Mouse (Mus musculus) hindbrain, embryonic 13.5 days (tissue): Measurements from ENCODE around the gene Trip6. TPM values are rescaled to one million over a fixed set of nuclear protein-coding genes. Genes with fewer than 3 reads are reported as not detected.
A peak's percentile ranks its signal among the peaks of the same experiment; 100 is the strongest.

Source experiments
- ATAC-seq: fragments of 200-750 bp; cut with Nextera tagmentation; 2 replicates; pipeline ENCODE4 v1.8.0; 2017; ENCODE audit warnings: moderate TSS enrichment; ENCODE audit not compliant: low FRiP score
- H3K27ac ChIP-seq: fragments of 300-500 bp; sonication (generic); 2 replicates; pipeline ENCODE4 v1.5.1; 2015; ENCODE audit warnings: inconsistent platforms, mild to moderate bottlenecking, moderate library complexity
- H3K27me3 ChIP-seq: fragments of 300-500 bp; sonication (generic); 2 replicates; pipeline ENCODE4 v1.6.1; 2015; ENCODE audit warnings: mild to moderate bottlenecking, inconsistent platforms
- H3K36me3 ChIP-seq: fragments of 300-500 bp; sonication (generic); 2 replicates; pipeline ENCODE4 v1.6.1; 2015; ENCODE audit warnings: mild to moderate bottlenecking, inconsistent platforms
- H3K4me1 ChIP-seq: fragments of 300-500 bp; sonication (generic); replicated peaks from 2 replicates; pipeline ENCODE4 v1.6.1; 2015; ENCODE audit warnings: inconsistent platforms
- H3K4me2 ChIP-seq: fragments of 300-500 bp; sonication (generic); 2 replicates; pipeline ENCODE4 v1.6.1; 2015; ENCODE audit warnings: inconsistent platforms, mild to moderate bottlenecking, moderate library complexity
- H3K4me3 ChIP-seq: fragments of 300-500 bp; sonication (generic); 2 replicates; pipeline ENCODE4 v1.5.1; 2015; ENCODE audit warnings: mild to moderate bottlenecking, inconsistent platforms
- H3K9ac ChIP-seq: fragments of 300-500 bp; sonication (generic); 2 replicates; pipeline ENCODE4 v1.6.1; 2015; ENCODE audit warnings: mild to moderate bottlenecking, inconsistent platforms
- H3K9me3 ChIP-seq: fragments of 300-500 bp; sonication (generic); 2 replicates; pipeline ENCODE4 v1.6.1; 2016; ENCODE audit warnings: inconsistent platforms
- WGBS: fragments of 180-500 bp; shearing (Covaris S2); methylation state at CpG from one replicate; pipeline ENCODE4 v1.1.7; 2015; 5-methylcytosine and 5-hydroxymethylcytosine counted together
- polyA plus RNA-seq: library from polyadenylated mRNA; unstranded; fragments of >200 nt; fragmentation: Nextera tagmentation; extraction: Ambion mirVana; gene quantifications from 2 replicates; pipeline ENCODE4 v1.2.1, GENCODE M21; 2015

Trip6 gene
- polyA plus RNA-seq, 1 experiment from 2014 or later: 19.2 TPM

DNA sequence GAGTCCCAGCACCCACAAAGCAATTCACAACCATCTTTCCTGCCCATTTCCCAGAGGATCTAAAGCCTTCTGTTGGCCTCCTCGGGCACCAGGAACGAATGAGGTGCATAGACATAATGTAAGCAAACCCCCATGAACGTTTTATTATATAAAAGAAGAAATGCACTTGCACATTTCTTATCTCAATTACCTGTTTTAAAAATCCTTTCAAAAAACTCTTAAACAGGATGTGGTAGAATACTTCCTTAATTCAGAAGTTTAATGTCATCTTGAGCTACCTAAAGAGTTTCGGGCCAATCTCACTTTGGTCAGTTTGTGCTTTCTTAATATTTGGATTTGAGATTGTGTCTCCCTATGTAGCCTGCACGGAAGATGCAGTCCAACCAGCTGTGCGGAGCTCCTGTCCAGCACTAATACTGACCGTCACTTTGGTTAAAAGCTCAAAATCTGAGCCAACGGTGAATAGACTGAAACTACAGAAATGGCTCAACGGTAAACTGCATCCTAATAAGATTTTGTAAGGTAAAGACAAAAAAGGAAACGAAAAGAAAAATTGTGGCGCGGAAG is 7.7 kb downstream of the Trip6 start:
- H3K27ac ChIP-seq: peak overlapping the region; percentile 98
- no peaks in the 10 kb centered on the region for H3K9me3 ChIP-seq
- peaks cover 56% of the 10 kb centered on the region for H3K36me3 ChIP-seq
- no peak for ATAC-seq
- peak overlapping the region; percentile 99 for H3K9ac ChIP-seq
- H3K4me2 ChIP-seq: peak overlapping the region; percentile 70
- H3K4me1 ChIP-seq: peaks cover 42% of the 10 kb centered on the region
- H3K4me3 ChIP-seq: peak overlapping the region; percentile 93
- H3K27me3 ChIP-seq: no peaks in the 10 kb centered on the region
- 13% methylated on average over 12 of the region's 12 CpGs for WGBS

DNA sequence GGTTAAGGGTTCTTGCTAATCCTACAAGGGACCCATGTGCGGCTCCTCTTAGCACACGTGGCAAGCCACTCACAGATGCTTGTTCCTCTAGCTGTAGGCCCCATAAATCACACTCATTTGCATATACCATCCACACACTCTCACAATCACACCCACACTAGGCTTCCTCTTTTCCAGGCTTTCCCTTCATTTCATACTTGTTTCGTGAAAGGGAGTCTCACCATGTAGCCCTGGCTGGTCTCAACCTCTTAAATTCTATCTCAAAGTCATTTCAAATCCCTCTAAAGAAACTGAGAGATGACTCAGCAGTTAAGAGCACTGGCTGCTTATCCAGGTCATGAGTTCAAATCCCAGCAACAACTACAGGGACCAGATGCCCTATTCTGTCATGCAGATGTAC is 8.4 kb downstream of the Trip6 start:
- H3K36me3 ChIP-seq: peaks cover 62% of the 10 kb centered on the region

DNA sequence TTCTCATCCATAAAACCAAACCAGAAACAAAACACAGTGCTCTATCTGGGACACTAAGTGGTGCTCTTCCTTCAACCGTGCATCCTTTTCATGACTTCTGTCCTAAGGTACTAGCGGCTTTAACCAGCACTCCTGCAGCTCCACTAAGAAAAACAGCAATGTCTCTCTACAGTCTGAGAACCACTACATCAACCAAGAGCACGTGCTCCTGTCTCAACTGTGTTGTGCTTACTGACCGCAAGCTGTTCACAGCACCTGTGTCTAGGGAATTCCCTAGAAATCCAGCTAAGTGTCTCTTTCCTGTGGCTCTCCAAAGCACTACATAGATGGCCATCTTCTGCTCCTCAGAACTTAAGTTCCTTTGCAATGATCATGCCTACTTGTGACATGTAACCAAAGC is 9.4 kb downstream of the Trip6 start:
- peak overlapping the region; percentile 93 for H3K4me3 ChIP-seq
- no peak overlapping the region for H3K27ac ChIP-seq
- ATAC-seq: no peak
- no peaks in the 10 kb centered on the region for H3K9me3 ChIP-seq
- peaks cover 42% of the 10 kb centered on the region for H3K4me1 ChIP-seq
- H3K36me3 ChIP-seq: peaks cover 62% of the 10 kb centered on the region
- peak overlapping the region; percentile 70 for H3K4me2 ChIP-seq
- H3K27me3 ChIP-seq: no peaks in the 10 kb centered on the region
- 46% methylated on average over 4 of the region's 4 CpGs for WGBS
- peak overlapping the region; percentile 99 for H3K9ac ChIP-seq

More for the DNA sequence above, 8.4 kb downstream of the Trip6 start:
- peak overlapping the region; percentile 93 for H3K4me3 ChIP-seq
- peak overlapping the region; percentile 70 for H3K4me2 ChIP-seq
- no peaks in the 10 kb centered on the region for H3K9me3 ChIP-seq
- H3K4me1 ChIP-seq: peaks cover 42% of the 10 kb centered on the region
- H3K9ac ChIP-seq: peak overlapping the region; percentile 99
- WGBS: 64% methylated on average over 3 of the region's 3 CpGs
- no peak overlapping the region for H3K27ac ChIP-seq
- no peak for ATAC-seq
- H3K27me3 ChIP-seq: no peaks in the 10 kb centered on the region

DNA sequence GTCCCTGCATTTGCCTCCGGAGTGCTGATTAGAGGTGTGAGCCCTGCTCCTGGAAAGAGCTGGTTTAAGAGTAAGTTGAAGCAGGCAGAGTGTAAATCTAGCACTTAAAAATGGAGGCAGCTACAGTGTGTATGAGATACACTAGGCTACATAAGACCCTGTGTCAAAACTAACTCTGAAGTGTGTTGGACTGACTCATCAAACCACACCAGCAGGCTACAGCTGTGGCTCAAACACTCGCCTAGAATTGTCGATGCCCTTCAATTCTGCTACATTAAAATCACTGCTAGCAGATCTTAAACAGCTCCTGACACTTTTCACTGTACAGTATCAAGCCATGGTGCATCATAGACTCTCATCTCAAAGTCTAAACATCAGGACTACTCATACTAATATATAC is 10.0 kb downstream of the Trip6 start:
- no peak for ATAC-seq
- 87% methylated on average over 3 of the region's 3 CpGs for WGBS
- Histone ChIP-seq H3K4me2 (peak overlapping the region; percentile 70), H3K27ac (no peak overlapping the region), H3K9me3 (no peaks in the 10 kb centered on the region), H3K9ac (peak overlapping the region; percentile 99; the same call in 1 of the 2 replicates), H3K27me3 (no peaks in the 10 kb centered on the region), H3K4me1 (peaks cover 42% of the 10 kb centered on the region), H3K36me3 (peaks cover 62% of the 10 kb centered on the region), H3K4me3 (no peak overlapping the region)

DNA sequence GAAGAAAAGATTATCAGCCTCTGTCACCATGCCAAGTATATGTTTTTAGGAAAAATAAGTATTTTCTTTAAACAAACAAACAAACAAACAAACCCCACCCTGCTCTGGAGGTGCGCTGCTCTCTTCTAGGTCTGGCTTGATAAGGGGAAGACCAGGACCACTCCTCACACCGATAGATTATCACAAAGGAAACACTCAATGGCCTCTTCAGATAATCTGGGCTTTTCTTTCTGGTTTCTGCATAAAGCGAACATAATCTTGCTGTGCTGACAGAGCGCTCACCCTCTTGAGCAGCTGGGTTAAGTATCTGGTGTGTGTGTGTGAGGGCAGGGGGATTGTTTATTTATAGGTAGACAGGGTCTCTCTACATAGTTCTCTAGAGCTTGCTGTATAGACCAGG is 10.6 kb downstream of the Trip6 start:
- no peak for ATAC-seq
- no peak overlapping the region for H3K27ac ChIP-seq
- H3K9me3 ChIP-seq: no peaks in the 10 kb centered on the region
- 94% methylated on average over 4 of the region's 4 CpGs for WGBS
- peaks cover 42% of the 10 kb centered on the region for H3K4me1 ChIP-seq
- H3K4me2 ChIP-seq: no peak overlapping the region
- no peaks in the 10 kb centered on the region for H3K27me3 ChIP-seq
- H3K9ac ChIP-seq: no peak overlapping the region
- H3K36me3 ChIP-seq: peaks cover 62% of the 10 kb centered on the region
- H3K4me3 ChIP-seq: no peak overlapping the region

DNA sequence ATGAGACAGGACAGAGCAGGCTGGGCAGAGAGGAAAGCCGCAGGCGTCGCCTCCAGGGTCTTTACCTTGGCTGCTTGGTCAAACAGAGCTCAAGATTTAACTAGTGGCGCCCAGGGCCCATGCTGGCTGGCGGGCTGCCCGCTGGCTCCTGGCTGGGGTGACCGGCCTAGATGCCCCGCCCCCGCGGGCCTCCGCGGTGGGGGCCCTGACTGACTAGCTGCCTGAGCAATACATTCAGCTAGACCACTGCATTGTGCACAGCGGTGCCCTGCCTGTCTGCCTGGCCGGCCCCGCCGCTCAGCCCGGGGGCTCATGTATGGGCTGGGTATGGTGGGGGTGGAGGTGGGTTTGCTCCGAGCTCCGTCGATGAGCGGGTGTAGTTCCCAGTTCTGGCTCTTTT is 13.0 kb downstream of the Trip6 start:
- Histone ChIP-seq H3K27me3 (no peaks in the 10 kb centered on the region), H3K4me3 (no peak overlapping the region), H3K27ac (no peak overlapping the region), H3K4me2 (no peak overlapping the region), H3K36me3 (peaks cover 84% of the 10 kb centered on the region), H3K9me3 (no peaks in the 10 kb centered on the region), H3K4me1 (peaks cover 29% of the 10 kb centered on the region), H3K9ac (peak overlapping the region; percentile 46; the same call in 1 of the 2 replicates)
- WGBS: 70% methylated on average over 21 of the region's 21 CpGs
- ATAC-seq: 0 out of 2 replicates have a peak, but pooled peaks have one; percentile 22

DNA sequence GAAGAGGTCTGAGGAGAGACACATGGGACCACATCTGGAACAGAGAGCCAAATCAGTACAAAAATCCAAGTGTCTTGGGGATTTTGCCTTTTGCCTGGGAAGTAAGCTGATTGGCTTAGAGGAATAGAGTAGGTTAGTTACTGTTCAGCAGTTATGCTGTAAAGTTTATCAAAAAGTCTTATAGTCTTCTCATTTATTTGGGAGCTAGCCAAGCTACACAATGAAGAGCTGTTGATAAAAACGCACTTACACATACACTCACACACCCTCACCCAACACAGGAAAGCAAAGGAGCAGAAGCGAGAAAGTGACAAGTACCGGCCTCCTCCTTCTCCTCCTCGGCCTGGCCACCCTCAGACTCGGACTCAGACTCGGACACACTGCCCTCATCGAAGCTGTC is 15.0 kb downstream of the Trip6 start:
- ATAC-seq: no peak
- H3K4me3 ChIP-seq: no peak overlapping the region
- no peaks in the 10 kb centered on the region for H3K27me3 ChIP-seq
- no peak overlapping the region for H3K9ac ChIP-seq
- no peak overlapping the region for H3K4me2 ChIP-seq
- WGBS: 92% methylated on average over 7 of the region's 7 CpGs
- no peaks in the 10 kb centered on the region for H3K9me3 ChIP-seq
- no peak overlapping the region for H3K27ac ChIP-seq
- peaks cover 90% of the 10 kb centered on the region for H3K36me3 ChIP-seq
- H3K4me1 ChIP-seq: peaks cover 20% of the 10 kb centered on the region

DNA sequence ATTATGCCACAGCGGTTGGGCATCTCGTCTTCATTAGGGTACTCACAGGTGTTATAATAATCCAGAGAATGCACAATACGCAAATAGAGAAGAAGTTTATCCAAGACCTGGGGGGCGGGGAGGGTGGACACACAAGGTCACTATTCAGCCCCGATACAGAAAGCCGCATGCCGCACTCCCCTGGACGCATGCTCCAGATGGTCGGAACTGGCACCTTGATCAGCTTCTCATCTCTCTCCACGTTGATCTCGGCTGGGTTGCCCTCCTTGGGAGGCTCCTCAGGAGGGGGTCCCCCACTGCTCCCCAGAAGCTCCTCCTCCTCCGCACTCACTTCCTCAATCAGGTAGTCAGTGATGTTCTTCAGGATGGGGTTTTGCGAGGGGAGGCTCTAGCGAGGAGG is 17.1 kb downstream of the Trip6 start:
- no peak overlapping the region for H3K9ac ChIP-seq
- H3K4me1 ChIP-seq: peaks cover 27% of the 10 kb centered on the region
- peaks cover 4% of the 10 kb centered on the region for H3K27me3 ChIP-seq
- H3K27ac ChIP-seq: no peak overlapping the region
- ATAC-seq: no peak
- H3K4me3 ChIP-seq: no peak overlapping the region
- 93% methylated on average over 14 of the region's 14 CpGs for WGBS
- H3K4me2 ChIP-seq: no peak overlapping the region
- no peaks in the 10 kb centered on the region for H3K9me3 ChIP-seq
- H3K36me3 ChIP-seq: peaks cover 72% of the 10 kb centered on the region

DNA sequence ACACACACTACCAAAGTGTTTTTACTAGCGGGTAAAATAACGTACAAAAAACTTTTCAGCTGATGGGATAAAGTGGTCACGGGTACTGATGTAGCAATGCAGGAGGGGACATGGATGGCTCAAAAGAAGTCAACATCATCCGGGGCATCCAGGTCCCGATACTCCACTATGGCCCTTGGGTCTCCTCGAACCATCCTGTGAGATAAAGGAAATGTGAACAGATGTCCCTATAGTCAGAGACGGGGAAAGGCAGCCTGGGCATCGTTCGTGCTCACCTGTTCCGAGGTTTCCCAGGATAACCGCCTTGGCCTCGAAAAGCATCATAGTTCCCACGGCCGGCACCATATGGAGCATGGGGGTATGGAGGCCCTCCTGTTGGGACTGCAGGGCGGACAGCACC is 18.5 kb downstream of the Trip6 start:
- peaks cover 30% of the 10 kb centered on the region for H3K4me1 ChIP-seq
- peaks cover 18% of the 10 kb centered on the region for H3K27me3 ChIP-seq
- H3K36me3 ChIP-seq: peaks cover 58% of the 10 kb centered on the region
- H3K9me3 ChIP-seq: no peaks in the 10 kb centered on the region
- no peak overlapping the region for H3K4me3 ChIP-seq
- ATAC-seq: no peak
- H3K27ac ChIP-seq: no peak overlapping the region
- no peak overlapping the region for H3K9ac ChIP-seq
- no peak overlapping the region for H3K4me2 ChIP-seq
- WGBS: 90% methylated on average over 15 of the region's 15 CpGs

DNA sequence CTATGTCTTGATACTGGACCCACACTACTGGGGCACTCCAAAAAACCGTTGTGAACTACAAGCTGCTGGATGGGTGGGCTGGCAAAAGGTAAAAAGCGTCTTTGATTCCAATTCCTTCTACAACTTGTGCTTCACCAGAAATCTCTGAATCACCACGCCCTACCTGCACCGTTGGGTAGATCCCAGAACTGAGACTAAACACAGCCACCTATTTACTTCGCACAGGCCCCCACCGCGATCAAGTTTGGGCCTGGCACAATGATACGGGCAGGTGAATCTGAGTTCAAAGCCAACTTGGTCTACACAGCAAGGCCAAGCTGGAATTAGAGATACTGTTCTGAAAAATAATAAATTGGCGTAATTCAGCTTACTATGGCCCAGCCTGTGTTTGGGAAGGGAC is 18.9 kb downstream of the Trip6 start:
- no peak for ATAC-seq
- H3K4me2 ChIP-seq: peak overlapping the region; percentile 97
- peak overlapping the region; percentile 92 for H3K27ac ChIP-seq
- peak overlapping the region; percentile 90 for H3K9ac ChIP-seq
- no peaks in the 10 kb centered on the region for H3K9me3 ChIP-seq
- WGBS: 82% methylated on average over 9 of the region's 9 CpGs
- peaks cover 22% of the 10 kb centered on the region for H3K27me3 ChIP-seq
- H3K4me1 ChIP-seq: peaks cover 33% of the 10 kb centered on the region
- H3K36me3 ChIP-seq: peaks cover 54% of the 10 kb centered on the region
- H3K4me3 ChIP-seq: peak overlapping the region; percentile 54

DNA sequence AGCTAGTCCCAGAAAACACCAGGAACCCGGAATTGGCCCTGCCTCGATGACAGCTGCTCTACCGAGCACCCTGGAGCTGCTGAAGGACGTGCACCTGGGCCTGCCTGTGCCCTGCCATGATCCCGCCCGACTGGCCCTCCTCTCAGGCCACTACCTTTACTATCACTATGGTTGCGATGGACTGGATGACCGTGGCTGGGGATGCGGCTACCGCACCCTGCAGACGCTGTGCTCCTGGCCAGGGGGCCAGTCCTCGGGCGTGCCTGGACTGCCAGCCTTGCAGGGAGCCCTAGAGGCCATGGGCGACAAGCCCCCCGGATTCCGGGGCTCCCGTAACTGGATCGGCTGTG is 19.5 kb downstream of the Trip6 start:
- H3K4me1 ChIP-seq: peaks cover 37% of the 10 kb centered on the region
- peak overlapping the region; percentile 92 for H3K27ac ChIP-seq
- peak; percentile 59; the same call in 1 of the 2 replicates for ATAC-seq
- no peaks in the 10 kb centered on the region for H3K9me3 ChIP-seq
- H3K27me3 ChIP-seq: peaks cover 28% of the 10 kb centered on the region
- WGBS: 10% methylated on average over 18 of the region's 18 CpGs
- peak overlapping the region; percentile 97 for H3K4me2 ChIP-seq
- peak overlapping the region; percentile 90 for H3K9ac ChIP-seq
- H3K4me3 ChIP-seq: peak overlapping the region; percentile 54
- H3K36me3 ChIP-seq: peaks cover 48% of the 10 kb centered on the region

DNA sequence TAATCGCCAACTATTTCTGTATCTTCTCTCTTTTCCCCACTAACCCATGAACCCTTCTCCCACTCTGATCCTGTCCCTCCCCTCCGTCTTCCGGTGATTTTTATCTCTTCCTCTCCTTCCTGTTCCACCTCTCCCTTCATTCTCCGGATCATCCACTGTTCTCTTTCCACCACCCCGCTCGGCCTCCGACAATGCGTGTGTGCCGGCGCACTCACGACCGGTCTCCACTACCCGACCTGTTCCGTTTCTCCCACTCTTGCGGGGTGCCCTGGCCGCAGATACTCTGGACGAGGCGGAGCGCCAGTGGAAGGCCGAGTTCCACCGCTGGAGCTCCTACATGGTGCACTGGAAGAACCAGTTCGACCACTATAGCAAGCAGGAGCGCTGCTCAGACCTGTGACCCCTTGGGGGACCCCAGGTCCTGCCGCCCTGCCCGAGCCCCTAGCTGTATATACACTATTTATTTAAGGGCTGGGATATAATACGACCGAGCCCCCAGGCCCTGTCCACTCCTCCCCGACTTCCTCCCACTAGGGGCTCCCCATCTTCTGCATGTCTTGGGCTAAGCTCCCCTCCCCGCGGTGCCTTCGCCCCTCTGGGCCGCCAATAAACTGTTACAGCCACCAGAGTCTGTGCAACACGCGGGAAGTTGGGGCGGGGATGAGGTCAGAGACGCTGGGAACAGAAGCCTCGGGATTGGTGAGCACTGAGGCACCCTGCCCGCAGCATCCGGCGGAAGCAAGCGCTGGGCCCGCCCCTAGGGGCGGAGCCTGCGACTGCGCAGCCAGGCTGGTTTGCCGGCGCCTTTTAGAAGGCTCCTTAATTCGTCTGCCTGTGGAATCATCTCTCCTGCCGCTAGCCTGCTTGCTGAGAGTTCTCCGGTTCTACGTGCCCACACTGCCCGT is 20.1 kb downstream of the Trip6 start, which contains the start of gene Ufsp1:
TSS of gene Ufsp1 (plus strand) at position 791 of the 905 bp plus-strand sequence.
- Histone ChIP-seq H3K36me3 (peaks cover 41% of the 10 kb centered on the region), H3K4me3 (peak within 1 kb of the TSS; percentile 54), H3K9ac (peak within 1 kb of the TSS; percentile 90), H3K27ac (peak within 1 kb of the TSS; percentile 92), H3K4me2 (peak within 1 kb of the TSS; percentile 97), H3K27me3 (peaks cover 34% of the 10 kb centered on the region), H3K4me1 (peaks cover 43% of the 10 kb centered on the region), H3K9me3 (no peaks in the 10 kb centered on the region)
- WGBS: under 1% methylated on average over 52 of the region's 52 CpGs
- ATAC-seq: peak; percentile 95
